Mouse (Mus musculus) forelimb bud, embryonic 11.5 days (tissue): Measurements from ENCODE around the gene BC107364.
A peak's percentile ranks its signal among the peaks of the same experiment; 100 is the strongest.
"Not testable (repeated sequence)": the region's sequence is repeated elsewhere in the genome, so short reads cannot be mapped to it uniquely, and the experiment has no call there.

ENCODE experiments used
- DNase-seq: peaks from one replicate; pipeline ENCODE4 v3.0.0-alpha.2; 2012; ENCODE audit warnings: low read depth, low spot score

Gene BC107364

DNA sequence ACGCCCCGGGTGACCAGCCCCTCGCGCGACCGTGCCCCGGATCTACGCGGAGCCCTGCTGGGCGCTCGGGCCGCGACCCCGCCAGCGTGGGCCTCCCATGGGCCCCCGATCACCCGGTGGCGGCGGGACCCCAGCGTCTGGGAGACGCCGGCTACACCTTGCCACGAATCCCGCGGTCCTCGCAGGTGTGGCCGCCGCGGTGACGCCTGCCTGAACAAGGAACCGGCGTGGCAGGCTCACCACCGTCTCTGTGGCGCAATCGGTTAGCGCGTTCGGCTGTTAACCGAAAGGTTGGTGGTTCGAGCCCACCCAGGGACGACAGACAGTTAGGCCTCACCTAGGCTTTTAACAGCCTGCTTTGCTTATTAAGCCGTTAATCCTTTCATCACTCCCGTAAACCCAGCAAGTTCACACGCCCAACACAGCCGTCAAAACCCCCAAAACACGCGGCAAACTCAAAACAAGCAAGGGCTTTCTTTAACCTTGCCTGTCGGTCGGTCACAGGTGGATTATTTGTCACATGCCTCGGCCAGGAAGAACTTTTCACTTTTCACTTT, 847 bp downstream of the BC107364 start:
- not testable (repeated sequence) for DNase-seq

DNA sequence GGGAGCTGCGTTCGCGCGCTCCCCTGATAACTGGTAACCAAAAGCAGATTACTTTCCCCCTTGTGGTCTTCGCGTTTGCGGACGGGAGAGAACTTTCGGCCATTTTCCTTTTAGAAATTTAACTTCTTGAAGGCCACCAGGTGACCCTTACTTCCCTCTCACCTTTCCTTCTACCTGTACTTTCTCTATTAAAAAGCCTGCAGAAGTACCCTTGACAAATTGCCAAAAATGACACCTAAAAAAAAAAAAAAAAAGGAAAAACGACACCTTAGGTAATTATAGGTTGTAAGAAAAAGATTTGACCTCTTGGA, 1.6 kb downstream of the BC107364 start:
- not testable (repeated sequence) for DNase-seq

DNA sequence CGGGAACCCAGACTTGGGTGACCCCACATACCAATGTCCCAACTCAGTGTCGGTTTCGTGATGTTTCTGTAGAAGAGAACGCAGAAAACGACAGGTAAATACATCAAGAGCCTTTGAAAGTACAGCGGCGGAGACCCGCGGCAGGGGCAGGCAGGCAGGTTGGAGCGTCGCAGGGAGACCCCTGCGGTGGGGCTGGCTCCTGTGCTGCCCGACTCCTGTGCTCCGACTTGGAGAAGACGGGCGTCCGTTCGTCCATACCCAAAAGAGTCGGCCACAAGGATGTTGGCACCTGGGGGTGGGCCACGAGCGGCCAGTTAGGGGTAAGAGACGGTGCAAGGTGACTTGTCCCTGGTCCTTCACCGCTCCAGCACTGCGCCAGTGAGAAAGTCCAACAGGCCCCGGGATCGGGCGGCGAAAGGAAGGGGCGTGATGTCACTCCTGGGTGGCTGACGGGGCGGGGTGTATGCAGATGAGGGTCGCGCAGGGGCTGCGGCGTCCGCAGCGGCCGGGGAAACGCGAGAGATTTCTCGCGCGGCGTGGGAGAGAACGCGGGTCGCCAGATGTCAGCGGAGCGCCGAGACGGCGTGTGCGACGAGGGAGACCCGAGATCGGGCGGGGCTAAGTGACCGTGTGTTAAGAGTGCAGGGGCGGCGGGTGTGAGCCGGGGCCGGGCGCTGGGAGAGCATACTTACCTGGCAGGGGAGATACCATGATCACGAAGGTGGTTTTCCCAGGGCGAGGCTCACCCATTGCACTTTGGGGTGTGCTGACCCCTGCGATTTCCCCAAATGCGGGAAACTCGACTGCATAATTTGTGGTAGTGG, 2.1 kb downstream of the BC107364 start:
- DNase-seq = not testable (repeated sequence)

GRCm38 (mm10) chr3:96445436-96445835, 6.7 kb downstream of the BC107364 start:
- no peak for DNase-seq

GRCm38 (mm10) chr3:96440578-96440977, 11.5 kb downstream of the BC107364 start:
- DNase-seq = peak; percentile 87

DNA sequence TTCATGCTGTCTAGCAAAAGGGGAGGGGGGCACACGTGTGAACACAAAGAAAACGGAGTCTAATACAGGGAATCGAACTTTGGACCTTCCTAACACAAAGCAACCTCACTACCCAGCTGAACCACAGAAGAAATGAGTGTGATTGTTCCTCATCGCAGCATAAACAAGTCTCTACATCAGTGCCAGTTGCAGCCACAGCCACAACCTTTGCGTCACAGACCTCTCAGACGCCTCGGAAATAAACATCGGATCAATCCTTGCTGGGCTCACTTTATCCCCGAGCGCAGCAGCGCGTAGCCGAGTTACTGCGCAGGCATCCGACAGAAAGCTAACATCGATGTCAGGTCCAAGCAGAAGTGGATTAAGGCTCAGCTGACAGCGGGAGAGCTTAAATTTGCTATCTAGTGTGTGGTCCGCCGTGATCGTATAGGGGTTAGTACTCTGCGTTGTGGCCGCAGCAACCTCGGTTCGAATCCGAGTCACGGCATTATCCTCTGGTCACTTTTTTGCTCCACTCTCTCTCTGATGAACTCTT, 16.5 kb downstream of the BC107364 start:
- peak; percentile 78 for DNase-seq

- no peak for DNase-seq
Observed at GRCm38 (mm10) chr3:96432207-96432606, 19.9 kb downstream of the BC107364 start.

DNA sequence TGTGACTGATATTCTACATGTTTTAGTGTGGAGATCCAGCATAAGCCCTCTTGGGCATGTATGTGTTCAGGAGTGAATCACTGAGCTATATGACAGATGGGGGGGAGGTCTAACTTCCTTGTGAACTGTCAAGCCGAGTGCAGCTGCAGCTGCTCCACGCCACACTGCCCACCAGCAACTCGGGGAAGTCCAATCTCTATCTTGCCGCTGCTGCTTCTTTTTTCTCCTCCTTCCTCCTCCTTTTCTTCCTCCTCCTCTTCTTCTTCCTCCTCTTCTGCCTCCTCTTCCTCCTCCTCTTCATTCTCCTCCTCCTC, 22.3 kb downstream of the BC107364 start:
- DNase-seq = no peak

- no peak for DNase-seq
Observed at GRCm38 (mm10) chr3:96428941-96429818, 22.9 kb downstream of the BC107364 start.

GRCm38 (mm10) chr3:96427761-96428462, 24.2 kb downstream of the BC107364 start:
- peak; percentile 55 for DNase-seq

GRCm38 (mm10) chr3:96427311-96427710, 24.8 kb downstream of the BC107364 start:
- DNase-seq = no peak

GRCm38 (mm10) chr3:96426268-96426667, 25.8 kb downstream of the BC107364 start:
- no peak for DNase-seq

DNA sequence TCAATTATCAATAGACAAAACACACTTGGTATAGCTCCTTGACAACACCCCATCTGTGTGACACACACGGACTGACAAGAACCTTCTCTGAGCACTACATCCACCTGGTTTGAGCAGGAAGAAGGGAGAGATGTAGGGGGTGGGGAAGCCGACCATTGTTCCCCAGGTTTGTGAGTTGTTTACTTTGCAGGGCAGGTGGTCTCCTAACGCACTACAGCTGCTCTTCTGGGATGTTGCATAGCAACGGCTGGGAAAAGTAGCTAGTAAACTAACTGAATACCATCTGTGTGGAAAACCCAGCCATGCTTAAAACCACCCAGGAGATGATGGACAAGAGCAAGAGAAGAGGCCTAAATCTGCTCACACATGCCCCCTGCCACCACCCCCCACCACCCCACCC, 27.7 kb downstream of the BC107364 start:
- peak; percentile 45 for DNase-seq

DNA sequence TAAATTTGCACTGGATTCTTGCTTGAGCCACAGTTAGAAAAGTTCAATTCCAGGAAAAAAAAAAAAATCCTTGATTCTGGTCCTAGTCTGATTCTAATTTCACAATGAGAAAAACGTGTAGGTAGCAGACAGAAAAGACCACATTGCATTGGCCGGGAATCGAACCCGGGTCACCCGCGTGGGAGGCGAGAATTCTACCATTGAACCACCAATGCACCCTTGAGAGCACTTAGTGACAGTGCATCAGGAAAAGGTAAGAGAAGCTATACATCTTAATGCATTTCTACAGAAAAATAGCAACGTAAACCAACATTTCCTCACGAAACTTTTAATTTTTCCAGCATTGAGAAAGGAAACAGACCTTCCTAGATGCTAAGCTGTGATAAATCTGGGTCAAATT, 28.2 kb downstream of the BC107364 start:
- no peak for DNase-seq

- no peak for DNase-seq
Observed at GRCm38 (mm10) chr3:96420796-96421195, 31.3 kb downstream of the BC107364 start.

- not testable (repeated sequence) for DNase-seq
Observed at GRCm38 (mm10) chr3:96418902-96419301, 33.2 kb downstream of the BC107364 start.

DNA sequence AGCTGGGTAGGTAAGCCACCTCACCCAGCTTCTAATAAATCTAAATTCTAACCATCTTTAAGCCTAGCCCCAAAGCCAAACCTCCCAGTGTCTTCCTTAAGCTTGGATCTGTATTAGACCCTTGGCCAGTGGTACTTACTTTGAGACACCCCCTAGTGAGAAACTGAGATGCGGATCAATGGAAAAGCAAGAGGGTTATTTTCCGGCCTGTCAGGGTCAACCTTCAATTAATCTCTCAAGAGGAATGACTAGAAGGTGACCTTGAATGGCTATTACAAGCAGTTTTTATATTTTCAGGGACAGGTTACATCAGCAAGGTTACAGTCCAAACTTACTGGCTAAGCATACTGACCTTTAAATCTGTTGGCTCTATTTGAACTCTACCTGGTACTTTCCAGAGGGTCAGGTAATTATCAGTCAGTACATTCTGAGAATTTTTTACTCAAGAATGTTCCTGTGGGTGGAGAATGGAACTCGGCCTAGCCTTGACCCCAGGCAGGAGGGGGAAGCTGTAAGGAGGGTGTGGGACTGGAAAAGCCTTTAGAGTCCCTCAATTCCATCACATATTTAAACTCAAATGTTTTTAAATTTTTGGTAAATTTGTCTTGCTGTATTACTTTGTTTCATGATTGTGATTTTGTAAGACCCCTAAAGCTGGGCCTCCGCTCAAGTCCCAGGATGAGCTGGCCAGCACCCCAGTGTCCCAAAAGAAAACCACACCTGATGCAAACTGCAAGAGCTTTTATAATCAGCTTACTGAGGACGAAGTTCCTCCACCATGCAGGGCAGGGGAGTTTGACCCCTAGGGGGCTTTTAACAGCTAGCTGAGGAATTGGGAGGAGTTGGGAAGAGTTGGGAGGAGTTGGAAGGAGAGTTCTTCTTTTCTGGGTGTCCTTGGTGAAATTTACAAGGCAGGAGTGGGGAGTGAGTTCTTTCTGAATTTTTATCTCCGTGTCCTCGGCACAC, 34.0 kb downstream of the BC107364 start:
- DNase-seq = no peak

- no peak for DNase-seq
Observed at GRCm38 (mm10) chr3:96416595-96416994, 35.5 kb downstream of the BC107364 start.

- DNase-seq = no peak
Observed at GRCm38 (mm10) chr3:96416056-96416455, 36.0 kb downstream of the BC107364 start.

DNA sequence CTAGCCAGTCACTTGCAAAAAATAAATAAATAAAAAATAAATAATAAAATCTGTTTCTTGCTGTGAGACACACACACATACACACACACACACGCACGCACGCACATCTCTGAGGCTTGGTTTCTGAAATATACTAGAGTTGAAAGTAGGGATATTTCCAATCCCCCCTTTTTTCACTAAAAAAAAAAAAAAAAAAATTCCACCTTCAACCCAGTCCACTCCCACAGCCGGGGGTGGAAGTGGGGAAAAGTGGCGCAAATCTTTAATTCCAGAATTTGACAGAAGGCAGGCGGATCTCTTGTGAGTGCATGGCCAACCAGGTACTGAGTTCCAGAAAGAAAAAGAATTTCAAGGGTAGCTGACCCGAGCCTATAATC, 37.2 kb downstream of the BC107364 start:
- DNase-seq = no peak
